Mouse (Mus musculus) lung, postnatal 36 days (tissue): ENCODE results near the gene Olfr222.

Experiments used
- DNase-seq: peaks from one replicate; pipeline ENCODE4 v3.0.0; 2022; ENCODE audit warnings: mixed read lengths

Gene Olfr222

DNA sequence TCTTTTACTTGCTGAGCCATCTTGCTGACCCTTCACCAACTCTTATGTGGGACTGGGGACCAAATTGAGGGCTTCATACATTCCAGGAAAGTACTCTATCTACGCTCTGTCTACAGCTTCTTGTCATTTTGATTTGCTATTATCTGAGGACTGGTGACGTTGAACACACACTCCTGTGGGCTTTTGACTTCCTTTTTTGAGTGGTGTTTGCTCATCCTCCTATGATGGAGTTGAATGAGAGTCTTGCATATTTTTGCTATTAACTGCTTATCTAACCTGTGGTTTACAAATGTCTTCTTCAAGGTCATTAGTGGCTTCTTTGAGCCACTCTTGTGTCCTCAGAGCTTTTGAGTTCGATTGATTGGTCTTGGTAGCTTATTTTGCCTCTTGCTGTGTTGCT lies 35.9 kb downstream of the Olfr222 start:
- DNase-seq, result peak; percentile 20

DNA sequence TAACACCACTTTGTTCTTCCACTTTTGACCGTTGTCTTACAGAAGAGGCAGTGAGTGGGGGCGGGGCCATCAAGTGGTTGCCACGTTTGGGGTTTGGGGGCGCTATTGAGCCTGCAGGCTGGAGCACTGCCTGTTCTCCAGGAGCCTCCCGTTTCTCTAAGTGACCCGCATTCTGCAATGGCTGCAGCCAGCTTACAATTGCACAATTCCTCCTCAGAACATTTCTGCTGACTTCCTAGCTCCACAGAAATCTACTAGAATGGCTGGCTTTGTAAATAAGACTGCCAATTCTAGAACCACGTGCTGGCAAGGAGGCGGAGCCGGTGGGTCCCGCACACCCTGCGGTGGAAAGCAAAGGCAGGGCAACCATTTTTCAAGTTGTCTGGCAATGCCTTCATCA lies 37.6 kb downstream of the Olfr222 start:
- peak; percentile 88 for DNase-seq

DNA sequence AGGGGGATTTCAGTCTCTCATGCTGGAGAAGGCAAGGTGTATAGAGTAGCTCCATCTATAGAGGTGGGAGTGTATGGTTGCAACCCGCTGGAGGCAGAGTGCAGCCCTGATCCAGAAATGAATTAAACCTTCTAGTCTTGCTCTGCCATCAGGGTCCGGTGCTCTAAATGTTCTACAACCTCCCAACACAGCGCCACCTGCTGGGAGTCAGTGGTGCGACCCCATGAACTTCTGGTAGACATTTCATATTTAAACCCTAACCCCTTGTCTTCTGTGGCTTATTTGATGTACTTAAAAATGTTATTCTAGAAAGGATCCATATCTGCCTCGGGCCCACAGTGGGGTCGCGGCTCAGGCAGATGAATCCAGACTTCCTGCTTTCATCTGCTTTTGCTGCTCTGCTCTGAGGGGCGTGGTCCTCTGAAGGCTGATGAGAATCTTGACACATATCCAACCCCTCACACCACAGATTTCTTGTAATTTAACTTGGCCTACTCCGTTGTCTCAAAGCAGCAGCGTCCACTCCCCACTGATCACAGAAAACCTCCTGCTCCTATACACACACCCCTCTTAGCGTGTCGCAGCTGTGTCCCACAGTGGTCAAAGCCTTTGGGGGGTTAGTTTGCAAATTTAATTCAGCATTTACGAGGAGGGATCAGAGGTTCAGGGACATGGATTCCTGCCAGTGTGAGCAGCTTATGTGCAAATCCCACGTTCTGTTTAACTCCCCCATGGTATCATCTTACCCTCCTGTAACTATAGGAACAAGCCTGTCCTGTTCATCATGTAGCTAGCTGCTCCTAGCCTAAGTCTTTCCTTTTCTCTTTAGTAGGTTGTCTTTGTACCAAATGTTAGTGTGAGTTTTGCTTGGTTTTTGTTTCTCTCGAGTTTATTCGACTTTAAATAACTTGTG lies 38.6 kb downstream of the Olfr222 start:
- DNase-seq, result peak; percentile 55

DNA sequence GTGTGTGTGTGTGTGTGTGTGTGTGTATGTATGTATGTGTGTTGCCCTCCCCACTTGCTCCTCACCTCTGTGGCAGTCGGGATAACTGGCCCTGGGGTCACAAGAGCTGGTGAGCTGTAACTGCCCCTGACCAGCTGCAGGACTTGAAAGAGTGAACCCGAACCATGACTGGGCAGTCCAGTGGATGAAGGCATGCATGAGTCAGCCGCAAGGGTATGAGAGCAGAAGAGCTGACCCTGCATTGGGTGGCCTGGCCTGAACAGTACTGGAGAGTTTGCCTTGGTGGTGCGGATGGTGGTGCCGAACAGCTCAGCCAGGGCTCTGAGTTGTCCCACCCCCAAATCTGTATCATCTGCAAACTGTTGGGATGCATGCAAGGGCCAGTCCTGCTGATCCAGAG lies 44.5 kb downstream of the Olfr222 start:
- DNase-seq, result no peak

DNA sequence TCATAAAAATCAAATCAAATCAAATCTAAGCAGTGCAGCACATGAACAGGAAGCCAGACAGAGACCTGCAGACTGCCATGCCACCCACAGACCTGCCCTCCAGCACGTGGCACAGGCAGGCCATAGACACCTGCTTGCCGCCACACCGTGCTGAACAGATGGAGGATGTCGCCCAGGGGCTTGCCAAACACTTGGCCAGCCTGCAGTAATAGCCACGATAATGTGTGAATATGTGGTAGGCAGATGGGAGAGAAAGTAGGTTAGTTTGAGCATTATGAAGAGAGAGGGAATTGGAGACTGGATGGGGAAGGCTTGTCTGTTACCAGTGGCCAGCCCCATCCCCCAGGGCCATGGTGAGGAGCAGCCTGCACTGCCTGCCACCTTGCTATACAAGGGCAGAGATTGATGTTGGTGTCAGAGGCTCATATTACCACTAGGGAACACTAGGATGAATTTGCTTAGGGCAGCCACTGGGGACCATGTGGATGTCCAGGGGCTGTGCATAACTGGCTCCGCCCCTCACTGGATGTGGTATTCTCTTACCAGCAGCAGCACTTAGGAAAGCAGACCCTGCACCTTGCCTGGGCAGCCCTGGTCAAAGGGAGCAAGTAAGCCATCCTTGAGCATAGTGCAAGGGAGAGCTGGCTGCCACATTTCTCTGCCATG lies 45.0 kb downstream of the Olfr222 start:
- DNase-seq, result no peak

DNA sequence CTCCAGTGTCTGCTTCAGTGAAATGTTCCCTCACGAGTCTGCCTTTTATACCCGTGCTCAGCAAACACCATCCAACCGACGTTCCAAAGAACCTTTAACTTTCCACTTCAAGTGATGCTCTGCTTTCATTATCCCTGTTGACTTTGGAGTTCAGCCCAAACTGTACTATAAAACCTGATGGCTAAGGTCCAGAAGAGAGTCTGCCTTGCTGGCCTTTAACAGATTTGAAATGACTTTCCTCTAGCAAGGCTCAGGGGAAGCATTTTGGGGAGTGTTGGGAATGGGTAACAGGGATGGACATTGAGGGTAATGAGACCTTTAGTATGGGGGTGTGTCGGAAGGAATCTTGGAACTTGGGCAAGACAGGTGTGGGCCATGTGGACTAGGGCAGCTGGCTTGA lies 45.8 kb downstream of the Olfr222 start:
- DNase-seq, result no peak

DNA sequence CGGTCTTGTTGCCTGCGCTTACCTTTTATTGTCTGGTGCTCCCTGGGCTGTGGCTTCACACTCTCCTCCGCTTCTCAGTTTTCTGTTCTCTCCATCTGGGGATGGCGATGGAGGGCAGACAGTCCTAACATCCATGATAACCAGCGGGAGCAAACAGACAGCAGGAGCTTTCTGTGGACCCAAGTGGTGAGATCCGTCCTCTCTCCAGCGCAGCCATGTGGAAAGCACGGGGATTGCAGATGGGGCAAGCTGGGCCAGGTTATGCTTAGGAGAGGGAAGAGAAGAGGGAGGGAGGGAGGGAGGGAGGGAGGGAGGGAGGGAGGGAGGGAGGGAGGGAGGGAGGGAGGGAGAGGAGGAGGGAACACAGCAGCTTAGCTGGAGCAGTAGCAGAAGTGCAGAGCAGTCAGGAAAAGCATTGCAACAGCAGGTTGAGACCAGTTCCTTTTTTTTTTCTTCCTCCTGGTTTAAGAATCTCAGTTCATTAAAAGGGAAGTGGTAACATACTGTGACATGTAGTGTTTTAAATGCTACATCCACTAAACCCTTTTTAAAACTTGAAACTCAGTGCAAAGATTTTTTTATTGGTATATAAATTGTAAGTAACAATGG lies 49.5 kb downstream of the Olfr222 start, which contains the start of gene Zkscan17:
Gene Zkscan17, minus strand, starts transcription at position 280 of the 609 bp plus-strand sequence.
- peak; percentile 32 for DNase-seq

DNA sequence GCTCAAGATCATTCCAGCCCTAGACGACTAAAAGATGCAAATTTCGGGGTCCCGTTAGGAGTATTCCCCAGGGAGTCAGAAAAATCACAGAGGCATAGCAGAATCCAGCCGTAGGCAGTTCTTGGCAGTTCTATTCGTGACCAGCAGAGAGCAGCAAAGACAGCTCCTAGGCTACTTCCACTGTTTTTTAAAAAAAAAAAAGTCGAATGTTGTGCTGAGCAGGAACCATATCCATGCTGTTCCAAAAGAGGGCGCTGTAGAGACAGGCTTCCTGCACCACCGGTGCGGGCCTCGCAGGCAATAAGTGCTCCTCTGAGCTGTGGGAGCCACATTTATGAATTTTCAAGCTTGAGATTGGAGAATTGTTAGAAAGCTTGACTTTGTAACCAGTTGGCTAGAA lies 50.8 kb downstream of the Olfr222 start:
- peak; percentile 94 for DNase-seq

DNA sequence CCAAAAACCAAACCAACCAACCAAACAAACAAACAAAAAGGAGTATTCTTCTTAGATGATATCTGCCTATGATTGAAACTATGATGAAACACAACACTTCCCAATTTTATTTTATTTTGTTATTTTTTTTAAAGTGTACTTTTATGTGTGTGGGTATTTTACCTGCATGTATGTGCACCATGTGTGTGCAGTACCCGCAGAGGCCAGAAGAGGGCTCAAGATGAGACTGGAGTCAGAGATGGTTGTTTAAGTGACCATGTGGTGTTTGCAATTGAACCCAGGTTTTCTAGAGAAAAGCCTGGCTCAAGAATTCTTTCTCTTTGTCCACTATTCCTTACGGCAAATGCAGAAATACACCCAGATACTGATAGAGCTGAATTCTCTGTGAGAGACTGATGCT lies 51.9 kb downstream of the Olfr222 start:
- DNase-seq, result no peak
